Comparison of ENCODE assay signal across 22 mouse cellular contexts in the genomic region with DNA sequence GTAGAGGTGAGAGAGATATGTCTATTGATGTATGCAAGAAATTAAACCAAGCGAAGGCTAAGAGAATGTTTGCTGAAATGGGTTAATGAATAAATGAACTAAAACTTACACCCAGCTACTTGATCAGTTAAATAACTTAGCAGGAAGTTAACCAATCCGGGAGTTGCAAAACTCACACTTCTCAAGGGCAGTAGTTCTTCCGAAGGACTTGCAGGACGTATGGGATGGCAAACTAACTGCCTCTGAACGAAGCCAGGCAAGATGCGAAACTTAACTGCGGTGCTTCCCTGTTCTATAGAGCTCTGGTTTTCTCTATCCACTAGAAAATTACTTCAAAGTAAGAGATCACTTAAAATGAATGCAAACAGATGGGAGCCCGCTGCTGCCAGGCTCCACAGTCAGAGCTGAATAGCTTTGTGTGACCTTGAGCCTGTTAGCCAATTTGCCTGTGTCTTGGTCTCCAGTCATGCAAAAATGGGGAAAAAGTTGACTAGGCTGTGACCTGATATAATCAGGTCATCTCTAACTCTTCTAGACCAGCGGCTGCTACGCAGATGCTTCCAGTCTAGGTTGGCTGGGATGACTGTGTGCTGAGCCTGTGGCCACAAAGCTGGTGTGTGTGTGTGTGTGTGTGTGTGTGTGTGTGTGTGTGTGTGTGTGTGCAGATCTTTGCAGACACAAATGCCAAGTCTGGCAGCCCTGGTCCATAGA. TPM values are rescaled to one million over a fixed set of nuclear protein-coding genes. Genes with fewer than 3 reads are reported as not detected.
DNase-seq lines count a peak whose midpoint lies in the region; ATAC-seq and TF ChIP-seq lines count a peak whose summit lies in the region.
"Had no signal": no experiment of that assay in that cellular context is flagged by ENCODE, and none has a peak within 500 bp of the region (broad histone marks: within the 10 kb centered on the region; RNA-seq: fewer than 3 reads in every experiment).

No protein-coding gene starts in this region.

- WGBS in midbrain, postnatal 0 days: 77% methylated on average over 10 of the region's 10 CpGs
- 82% methylated on average over 10 of the region's 10 CpGs for WGBS in midbrain, embryonic 15.5 days
- 72% methylated on average over 10 of the region's 10 CpGs for WGBS in kidney, embryonic 15.5 days

- no peaks in the 10 kb centered on the region for H3K27me3 ChIP-seq in midbrain, postnatal 0 days (ENCODE audit: insufficient read depth, low read length)
- no peaks in the 10 kb centered on the region for H3K27me3 ChIP-seq in midbrain, embryonic 15.5 days (replicated peaks)
- H3K27me3 ChIP-seq in kidney, embryonic 15.5 days: no peaks in the 10 kb centered on the region
- H3K27me3 ChIP-seq: limb, embryonic 13.5 days had no signal

- peak; percentile 52 to 61 for DNase-seq in cerebellum, postnatal 14 days
- DNase-seq in cerebellum, adult 9-10 months: no peak
- peak; percentile 46 for DNase-seq in midbrain, postnatal 0 days (ENCODE audit: low spot score)
- DNase-seq in c-Kit-positive CD71-positive TER-119-positive erythroid progenitor cells, embryonic 14.5 days (ENCODE audit: low spot score): no peak
- DNase-seq in gastrocnemius, postnatal 4 days (ENCODE audit: low spot score in 2 of 2): no peak
- DNase-seq: adrenal gland, postnatal 25 days; B cell, adult 2 months; cerebellum, adult 11-12 months; gastrocnemius, postnatal 10 days; heart, postnatal 4 days; thymus, adult 2 months had no signal

- ATAC-seq in midbrain, postnatal 0 days (ENCODE audit: low FRiP score): no peak
- ATAC-seq in midbrain, embryonic 15.5 days (replicated peaks): no peak
- ATAC-seq in kidney, embryonic 15.5 days (replicated peaks; ENCODE audit: low FRiP score): no peak
- no peak for ATAC-seq in frontal cortex, adult (ENCODE audit: low TSS enrichment)
- ATAC-seq: forebrain, embryonic 16.5 days; inflammation-experienced regulatory T-cells, adult 6 months had no signal

- no peak overlapping the region for H3K4me3 ChIP-seq in midbrain, postnatal 0 days (ENCODE audit: low read depth, low read length)
- H3K4me3 ChIP-seq in midbrain, embryonic 15.5 days: no peak overlapping the region
- no peak overlapping the region for H3K4me3 ChIP-seq in kidney, embryonic 15.5 days (replicated peaks)
- H3K4me3 ChIP-seq: limb, embryonic 13.5 days had no signal

- TF ChIP-seq CTCF in midbrain, postnatal 0 days (IDR thresholded peaks at IDR 0.05): no peak

- no peak overlapping the region for H3K4me2 ChIP-seq in midbrain, postnatal 0 days (ENCODE audit: low read depth, low read length, poor library complexity, severe bottlenecking)
- H3K4me2 ChIP-seq in midbrain, embryonic 15.5 days: no peak overlapping the region
- H3K4me2 ChIP-seq in kidney, embryonic 15.5 days: no peak overlapping the region
- H3K4me2 ChIP-seq: heart, embryonic 11.5 days; limb, embryonic 13.5 days had no signal

- H3K9me3 ChIP-seq in midbrain, postnatal 0 days (ENCODE audit: low read length): no peaks in the 10 kb centered on the region
- H3K9me3 ChIP-seq in midbrain, embryonic 15.5 days: no peaks in the 10 kb centered on the region
- H3K9me3 ChIP-seq in kidney, embryonic 15.5 days (replicated peaks): no peaks in the 10 kb centered on the region

- H3K27ac ChIP-seq in midbrain, postnatal 0 days (ENCODE audit: low read depth, low read length): no peak overlapping the region
- no peak overlapping the region for H3K27ac ChIP-seq in midbrain, embryonic 15.5 days
- H3K27ac ChIP-seq in kidney, embryonic 15.5 days: peak overlapping the region; percentile 6
- H3K27ac ChIP-seq: limb, embryonic 13.5 days had no signal

- no peaks in the 10 kb centered on the region for H3K4me1 ChIP-seq in midbrain, postnatal 0 days (ENCODE audit: insufficient read depth, low read length)
- H3K4me1 ChIP-seq in midbrain, embryonic 15.5 days: no peaks in the 10 kb centered on the region
- H3K4me1 ChIP-seq in kidney, embryonic 15.5 days: 0 out of 2 replicates have a peak, but pooled peaks cover 7% of the 10 kb centered on the region
- H3K4me1 ChIP-seq: limb, embryonic 13.5 days had no signal

- no peak overlapping the region for H3K9ac ChIP-seq in midbrain, postnatal 0 days (replicated peaks; ENCODE audit: low read length, poor library complexity, severe bottlenecking)
- H3K9ac ChIP-seq in midbrain, embryonic 15.5 days: no peak overlapping the region
- H3K9ac ChIP-seq in kidney, embryonic 15.5 days: no peak overlapping the region
- H3K9ac ChIP-seq: limb, embryonic 13.5 days had no signal

- H3K36me3 ChIP-seq in midbrain, postnatal 0 days (ENCODE audit: insufficient read depth, low read length): no peaks in the 10 kb centered on the region
- no peaks in the 10 kb centered on the region for H3K36me3 ChIP-seq in midbrain, embryonic 15.5 days (replicated peaks)
- H3K36me3 ChIP-seq in kidney, embryonic 15.5 days: no peaks in the 10 kb centered on the region
- H3K36me3 ChIP-seq: limb, embryonic 13.5 days had no signal

RNA-seq across cellular contexts. Expression of gene Slc22a13, which starts 9.6 kb away (rescaled TPM):
- total RNA-seq in midbrain, postnatal 0 days (2014; rRNA removed): not detected in 2 replicates
- polyA plus RNA-seq in midbrain, postnatal 0 days (2015; fragmentation: Nextera tagmentation; extraction: Ambion mirVana): 0.10 TPM in 1 of 2 replicates, not detected in the other
- polyA plus RNA-seq in midbrain, embryonic 15.5 days (2015; fragmentation: Nextera tagmentation; extraction: Ambion mirVana): not detected in 2 replicates
- polyA plus RNA-seq in kidney, embryonic 15.5 days (2015; fragmentation: Nextera tagmentation; extraction: Ambion mirVana): 7.6 and 9.8 TPM in 2 replicates
- total RNA-seq in gastrocnemius, postnatal 4 days (2021): not detected
- total RNA-seq: adrenal gland, postnatal 25 days; gastrocnemius, postnatal 10 days; heart, postnatal 4 days; layer of hippocampus, adult 18-20 months had no signal
- polyA plus RNA-seq: heart, embryonic 11.5 days; inflammation-experienced regulatory T-cells, adult 6 months; limb, embryonic 13.5 days; neural tube, embryonic 14.5 days; stomach, embryonic 14.5 days had no signal

RNA-seq across cellular contexts. Expression of gene Gm47289, which starts 40.3 kb away (rescaled TPM):
- total RNA-seq in midbrain, postnatal 0 days (2014; rRNA removed): not detected in 2 replicates
- not detected in 2 replicates for polyA plus RNA-seq in midbrain, postnatal 0 days (2015; fragmentation: Nextera tagmentation; extraction: Ambion mirVana)
- not detected in 2 replicates for polyA plus RNA-seq in midbrain, embryonic 15.5 days (2015; fragmentation: Nextera tagmentation; extraction: Ambion mirVana)
- not detected in 2 replicates for polyA plus RNA-seq in kidney, embryonic 15.5 days (2015; fragmentation: Nextera tagmentation; extraction: Ambion mirVana)
- not detected for total RNA-seq in gastrocnemius, postnatal 4 days (2021)
- total RNA-seq: adrenal gland, postnatal 25 days; gastrocnemius, postnatal 10 days; heart, postnatal 4 days; layer of hippocampus, adult 18-20 months had no signal
- polyA plus RNA-seq: forebrain, embryonic 16.5 days; heart, embryonic 11.5 days; inflammation-experienced regulatory T-cells, adult 6 months; limb, embryonic 13.5 days; neural tube, embryonic 14.5 days; small intestine, adult 2 months; stomach, embryonic 14.5 days; thymus, adult 2 months had no signal

RNA-seq across cellular contexts. Expression of gene Acaa1b, which starts 42.4 kb away (rescaled TPM):
- 2.8 and 2.9 TPM in 2 replicates for total RNA-seq in midbrain, postnatal 0 days (2014; rRNA removed)
- polyA plus RNA-seq in midbrain, postnatal 0 days (2015; fragmentation: Nextera tagmentation; extraction: Ambion mirVana): 4.6 and 5.2 TPM in 2 replicates
- polyA plus RNA-seq in midbrain, embryonic 15.5 days (2015; fragmentation: Nextera tagmentation; extraction: Ambion mirVana): 2.2 and 3.5 TPM in 2 replicates
- 26.9 and 30.5 TPM in 2 replicates for polyA plus RNA-seq in kidney, embryonic 15.5 days (2015; fragmentation: Nextera tagmentation; extraction: Ambion mirVana)
- 1 to 10 TPM; 1.6 to 4.6 TPM for total RNA-seq in gastrocnemius, postnatal 4 days (2021)
- polyA plus RNA-seq: inflammation-experienced regulatory T-cells, adult 6 months had no signal

Comparison
In these comparisons a context has a peak if more than half of its experiments do, and no peak if none do; other contexts are left out.
1. DNase-seq: peak in cerebellum, postnatal 14 days (2 of 2) and midbrain, postnatal 0 days (single experiment); none in cerebellum, adult 9-10 months (single experiment), c-Kit-positive CD71-positive TER-119-positive erythroid progenitor cells, embryonic 14.5 days (single experiment) and gastrocnemius, postnatal 4 days (0 of 2).